Mouse (Mus musculus): Measurements from ENCODE around the gene Rrad. TPM values are rescaled to one million over a fixed set of nuclear protein-coding genes. Genes with fewer than 3 reads are reported as not detected.

The Rrad gene
- total RNA-seq, 2 experiments from 2014 or later, result 0.95 to 2.1 TPM

GRCm38 (mm10) chr8:104620765-104621164, 10.4 kb downstream of the Rrad start:
- ATAC-seq (replicated peaks; ENCODE audit: poor library complexity, severe bottlenecking), result no peak

GRCm38 (mm10) chr8:104613119-104613518, 18.0 kb downstream of the Rrad start:
- ATAC-seq (replicated peaks; ENCODE audit: poor library complexity, severe bottlenecking), result no peak

GRCm38 (mm10) chr8:104611613-104612012, 19.5 kb downstream of the Rrad start:
- ATAC-seq (replicated peaks; ENCODE audit: poor library complexity, severe bottlenecking), result no peak

GRCm38 (mm10) chr8:104610185-104610766, 20.9 kb downstream of the Rrad start:
- ATAC-seq (replicated peaks; ENCODE audit: poor library complexity, severe bottlenecking), result no peak

GRCm38 (mm10) chr8:104609222-104609621, 21.9 kb downstream of the Rrad start:
- ATAC-seq (replicated peaks; ENCODE audit: poor library complexity, severe bottlenecking), result no peak

GRCm38 (mm10) chr8:104607944-104608343, 23.2 kb downstream of the Rrad start:
- ATAC-seq (replicated peaks; ENCODE audit: poor library complexity, severe bottlenecking), result no peak

GRCm38 (mm10) chr8:104606329-104606728, 24.8 kb downstream of the Rrad start:
- no peak for ATAC-seq (replicated peaks; ENCODE audit: poor library complexity, severe bottlenecking)

- ATAC-seq (replicated peaks; ENCODE audit: poor library complexity, severe bottlenecking), result no peak
These were observed 27.9 kb downstream of the Rrad start for GRCm38 (mm10) chr8:104603245-104603593.

- ATAC-seq (replicated peaks; ENCODE audit: poor library complexity, severe bottlenecking), result peak; percentile 99
These were observed 28.5 kb downstream of the Rrad start for GRCm38 (mm10) chr8:104602468-104603244.

- ATAC-seq (replicated peaks; ENCODE audit: poor library complexity, severe bottlenecking), result peak; percentile 18
These were observed 29.2 kb downstream of the Rrad start for GRCm38 (mm10) chr8:104601941-104602371.

GRCm38 (mm10) chr8:104601386-104601785, 29.7 kb downstream of the Rrad start:
- no peak for ATAC-seq (replicated peaks; ENCODE audit: poor library complexity, severe bottlenecking)

GRCm38 (mm10) chr8:104598496-104598895, 32.6 kb downstream of the Rrad start:
- ATAC-seq (replicated peaks; ENCODE audit: poor library complexity, severe bottlenecking), result no peak

GRCm38 (mm10) chr8:104597656-104598055, 33.5 kb downstream of the Rrad start:
- no peak for ATAC-seq (replicated peaks; ENCODE audit: poor library complexity, severe bottlenecking)

- ATAC-seq (replicated peaks; ENCODE audit: poor library complexity, severe bottlenecking), result peak; percentile 68
These were observed 35.2 kb downstream of the Rrad start for GRCm38 (mm10) chr8:104595773-104596536.

GRCm38 (mm10) chr8:104594611-104595362, 36.3 kb downstream of the Rrad start:
- no peak for ATAC-seq (replicated peaks; ENCODE audit: poor library complexity, severe bottlenecking)

- no peak for ATAC-seq (replicated peaks; ENCODE audit: poor library complexity, severe bottlenecking)
These were observed 37.4 kb downstream of the Rrad start for GRCm38 (mm10) chr8:104593536-104594325.

- no peak for ATAC-seq (replicated peaks; ENCODE audit: poor library complexity, severe bottlenecking)
These were observed 38.6 kb downstream of the Rrad start for GRCm38 (mm10) chr8:104592566-104592965.

GRCm38 (mm10) chr8:104591856-104592255, 39.3 kb downstream of the Rrad start:
- no peak for ATAC-seq (replicated peaks; ENCODE audit: poor library complexity, severe bottlenecking)

GRCm38 (mm10) chr8:104591133-104591834, 39.8 kb downstream of the Rrad start, which contains the start of gene Pdp2:
Gene Pdp2, plus strand, starts transcription at chr8:104591451.
- ATAC-seq (replicated peaks; ENCODE audit: poor library complexity, severe bottlenecking), result peak; percentile 90

All from granulocyte monocyte progenitor cell, adult 5-6 weeks (primary cell).